Mouse (Mus musculus) MEL (cell line): ENCODE results near the gene Gm10518.

ENCODE experiments used
- CTCF ChIP-seq, 3 experiments: IDR thresholded peaks in 2 of 3; conservative IDR thresholded peaks in 1 of 3; 2 replicates each; pipeline ENCODE4 v1.5.1; 2011 to 2012; ENCODE audit warnings: low read length in 3 of 3, low read depth in 2 of 3, mild to moderate bottlenecking in 2 of 3, improper control_type of control experiment in 1 of 3, inconsistent platforms in 1 of 3, mixed read lengths in 1 of 3, moderate library complexity in 1 of 3; ENCODE audit not compliant: control insufficient read depth in 1 of 3, insufficient read depth in 1 of 3, poor library complexity in 1 of 3, severe bottlenecking in 1 of 3
- E2F4 ChIP-seq: IDR thresholded peaks from 2 replicates; pipeline ENCODE4 v1.6.1; 2011; ENCODE audit warnings: low read depth, low read length, improper control_type of control experiment, borderline replicate concordance
- MAFK ChIP-seq: IDR thresholded peaks from 2 replicates; pipeline ENCODE4 v1.6.1; 2011; ENCODE audit warnings: low read depth, mild to moderate bottlenecking, low read length, improper control_type of control experiment, borderline replicate concordance
- MXI1 ChIP-seq: IDR thresholded peaks from 2 replicates; pipeline ENCODE4 v1.6.1; 2011; ENCODE audit warnings: mild to moderate bottlenecking, low read depth, low read length, improper control_type of control experiment
- POLR2A ChIP-seq, 2 experiments: IDR thresholded peaks; 2 replicates each; pipeline ENCODE4 v1.6.1; 2011 to 2012; ENCODE audit warnings: low read length in 2 of 2, mild to moderate bottlenecking in 2 of 2, control low read depth in 1 of 2, improper control_type of control experiment in 1 of 2, low read depth in 1 of 2, moderate library complexity in 1 of 2; ENCODE audit not compliant: control insufficient read depth in 1 of 2, insufficient read depth in 1 of 2, poor library complexity in 1 of 2
- TAL1 ChIP-seq: IDR thresholded peaks from 2 replicates; pipeline ENCODE4 v1.6.1; 2012; ENCODE audit warnings: mild to moderate bottlenecking, inconsistent platforms, low read length, moderate library complexity, mixed read lengths
- ZMIZ1 ChIP-seq: IDR thresholded peaks from 2 replicates; pipeline ENCODE4 v1.6.1; 2012; ENCODE audit warnings: low read depth, mild to moderate bottlenecking, inconsistent platforms, low read length, improper control_type of control experiment, moderate library complexity
- ZNF384 ChIP-seq: IDR thresholded peaks from 2 replicates; pipeline ENCODE4 v1.6.1; 2012; ENCODE audit warnings: low read depth, mild to moderate bottlenecking, inconsistent platforms, low read length, improper control_type of control experiment

GRCm38 (mm10) chr1:179784098-179784497 lies 19.1 kb upstream of the Gm10518 start:
- TF ChIP-seq CTCF (IDR thresholded peaks at IDR 0.05 in 2 of 3, conservative IDR thresholded peaks at IDR 0.05 in 1 of 3; ENCODE audit: control insufficient read depth in 1 of 3, insufficient read depth in 1 of 3, low read depth in 2 of 3, low read length in 3 of 3, poor library complexity in 1 of 3, severe bottlenecking in 1 of 3) (no peak), ZMIZ1 (no peak), TAL1 (no peak), E2F4 (no peak), ZNF384 (no peak), MXI1 (no peak), POLR2A (IDR thresholded peaks at IDR 0.05; ENCODE audit: control insufficient read depth in 1 of 2, insufficient read depth in 1 of 2, low read depth in 1 of 2, low read length in 2 of 2, poor library complexity in 1 of 2) (no peak), MAFK (no peak)
